Mouse (Mus musculus) urinary bladder, postnatal 10 days (tissue): ENCODE measurements at regions not wholly inside any gene's neighbourhood (a gene's known extent, or its start where the extent isn't known, plus 50 kb on each side); places are given as distances from the start of the nearest gene placed in this dataset.
"Not testable (repeated sequence)": the region's sequence is repeated elsewhere in the genome, so short reads cannot be mapped to it uniquely, and the experiment has no call there.

ENCODE experiments used
- DNase-seq: peaks from one replicate; pipeline ENCODE4 v3.0.0; 2022; ENCODE audit warnings: low spot score

GRCm38 (mm10) chr8:8978969-8979368 lies 288.6 kb upstream of the Arglu1 start:
- no peak for DNase-seq

- DNase-seq = no peak
Observed at GRCm38 (mm10) chr8:8973769-8974168, 283.4 kb upstream of the Arglu1 start.

- DNase-seq = no peak
Observed at GRCm38 (mm10) chr8:8973334-8973733, 283.0 kb upstream of the Arglu1 start.

GRCm38 (mm10) chr8:8970776-8971175 lies 280.5 kb upstream of the Arglu1 start:
- no peak for DNase-seq

GRCm38 (mm10) chr8:8970346-8970745 lies 280.0 kb upstream of the Arglu1 start:
- DNase-seq = no peak

- DNase-seq = no peak
Observed at GRCm38 (mm10) chr8:8969112-8969950, 279.0 kb upstream of the Arglu1 start.

- no peak for DNase-seq
Observed at GRCm38 (mm10) chr8:8966658-8967048, 276.3 kb upstream of the Arglu1 start.

GRCm38 (mm10) chr8:8965983-8966657 lies 275.8 kb upstream of the Arglu1 start:
- no peak for DNase-seq

GRCm38 (mm10) chr8:8960221-8960620 lies 269.9 kb upstream of the Arglu1 start:
- no peak for DNase-seq

GRCm38 (mm10) chr8:8959787-8960093 lies 269.4 kb upstream of the Arglu1 start:
- DNase-seq = no peak

- DNase-seq = no peak
Observed at GRCm38 (mm10) chr8:8959021-8959786, 268.9 kb upstream of the Arglu1 start.

- DNase-seq = not testable (repeated sequence)
Observed at GRCm38 (mm10) chr8:8958140-8958539, 267.8 kb upstream of the Arglu1 start.

- DNase-seq = no peak
Observed at GRCm38 (mm10) chr8:8952212-8952611, 261.9 kb upstream of the Arglu1 start.

GRCm38 (mm10) chr8:8951186-8951585 lies 260.9 kb upstream of the Arglu1 start:
- DNase-seq = no peak

GRCm38 (mm10) chr8:8947516-8948161 lies 257.3 kb upstream of the Arglu1 start:
- DNase-seq = no peak

GRCm38 (mm10) chr8:8942991-8943390 lies 252.7 kb upstream of the Arglu1 start:
- no peak for DNase-seq

- DNase-seq = no peak
Observed at GRCm38 (mm10) chr8:8940899-8941298, 250.6 kb upstream of the Arglu1 start.

GRCm38 (mm10) chr8:8938536-8938935 lies 248.2 kb upstream of the Arglu1 start:
- no peak for DNase-seq

GRCm38 (mm10) chr8:8932466-8932865 lies 242.1 kb upstream of the Arglu1 start:
- no peak for DNase-seq

- DNase-seq = no peak
Observed at GRCm38 (mm10) chr8:8931746-8932145, 241.4 kb upstream of the Arglu1 start.

GRCm38 (mm10) chr8:8928074-8928862 lies 237.9 kb upstream of the Arglu1 start:
- no peak for DNase-seq

- no peak for DNase-seq
Observed at GRCm38 (mm10) chr8:8921446-8921845, 231.1 kb upstream of the Arglu1 start.
